Mouse (Mus musculus) liver, embryonic 14.5 days (tissue): ENCODE results near the gene Cryaa.

ENCODE experiments used
- CTCF ChIP-seq: IDR thresholded peaks from 2 replicates; pipeline ENCODE4 v1.5.1; 2016; ENCODE audit warnings: antibody characterized with exemption, low read depth, control low read depth
- EP300 ChIP-seq: IDR thresholded peaks from 2 replicates; pipeline ENCODE4 v1.6.1; 2016; ENCODE audit warnings: antibody characterized with exemption, low read depth

GRCm38 (mm10) chr17:31728043-31728442 lies 50.4 kb downstream of the Cryaa start:
- TF ChIP-seq CTCF (no peak), EP300 (no peak)
